Mouse (Mus musculus) retina, postnatal 7 days (tissue): Measurements from ENCODE around the gene Nudt17.
"Not testable (repeated sequence)": the region's sequence is repeated elsewhere in the genome, so short reads cannot be mapped to it uniquely, and the experiment has no call there.

Experiments used
- DNase-seq: peaks from one replicate; pipeline ENCODE4 v3.0.0-alpha.2; 2012; ENCODE audit warnings: low read depth, low spot score

Nudt17 gene

GRCm38 (mm10) chr3:96671519-96671918 is 36.8 kb downstream of the Nudt17 start:
- DNase-seq, result no peak

- peak; percentile 42 for DNase-seq
Measured at GRCm38 (mm10) chr3:96669727-96670468, 38.5 kb downstream of the Nudt17 start, which contains the start of gene Ankrd35. Gene Ankrd35 (plus strand): TSS chr3:96670131.

GRCm38 (mm10) chr3:96668424-96669067 is 39.8 kb downstream of the Nudt17 start:
- DNase-seq, result no peak

- DNase-seq, result peak; percentile 24
Measured at GRCm38 (mm10) chr3:96667316-96667715, 41.0 kb downstream of the Nudt17 start.

GRCm38 (mm10) chr3:96666916-96667315 is 41.4 kb downstream of the Nudt17 start:
- no peak for DNase-seq

- DNase-seq, result not testable (repeated sequence)
Measured at GRCm38 (mm10) chr3:96665732-96666363, 42.5 kb downstream of the Nudt17 start.

- peak; percentile 65 for DNase-seq
Measured at GRCm38 (mm10) chr3:96663432-96664239, 44.7 kb downstream of the Nudt17 start.

- DNase-seq, result no peak
Measured at GRCm38 (mm10) chr3:96662731-96663316, 45.5 kb downstream of the Nudt17 start.

- DNase-seq, result no peak
Measured at GRCm38 (mm10) chr3:96660901-96661300, 47.5 kb downstream of the Nudt17 start.
